Mouse (Mus musculus): ENCODE measurements at regions not wholly inside any gene's neighbourhood (a gene's known extent, or its start where the extent isn't known, plus 50 kb on each side); places are given as distances from the start of the nearest gene placed in this dataset.
"Not testable (repeated sequence)": the region's sequence is repeated elsewhere in the genome, so short reads cannot be mapped to it uniquely, and the experiment has no call there.

- DNase-seq (ENCODE audit: extremely low spot score, low spot score), result no peak
Observed at GRCm38 (mm10) chr13:3341416-3341815, 196.4 kb upstream of the Gdi2 start.

- no peak for DNase-seq (ENCODE audit: extremely low spot score, low spot score)
Observed at GRCm38 (mm10) chr13:3343611-3344010, 194.3 kb upstream of the Gdi2 start.

- DNase-seq (ENCODE audit: extremely low spot score, low spot score), result not testable (repeated sequence)
Observed at GRCm38 (mm10) chr13:3354912-3355311, 183.0 kb upstream of the Gdi2 start.

- peak; percentile 28 for DNase-seq (ENCODE audit: extremely low spot score, low spot score)
Observed at GRCm38 (mm10) chr13:3358079-3358608, 179.7 kb upstream of the Gdi2 start.

- DNase-seq (ENCODE audit: extremely low spot score, low spot score), result peak; percentile 39
Observed at GRCm38 (mm10) chr13:3358996-3359750, 178.7 kb upstream of the Gdi2 start.

GRCm38 (mm10) chr13:3359751-3360260, 178.1 kb upstream of the Gdi2 start:
- DNase-seq (ENCODE audit: extremely low spot score, low spot score), result peak; percentile 46

DNA sequence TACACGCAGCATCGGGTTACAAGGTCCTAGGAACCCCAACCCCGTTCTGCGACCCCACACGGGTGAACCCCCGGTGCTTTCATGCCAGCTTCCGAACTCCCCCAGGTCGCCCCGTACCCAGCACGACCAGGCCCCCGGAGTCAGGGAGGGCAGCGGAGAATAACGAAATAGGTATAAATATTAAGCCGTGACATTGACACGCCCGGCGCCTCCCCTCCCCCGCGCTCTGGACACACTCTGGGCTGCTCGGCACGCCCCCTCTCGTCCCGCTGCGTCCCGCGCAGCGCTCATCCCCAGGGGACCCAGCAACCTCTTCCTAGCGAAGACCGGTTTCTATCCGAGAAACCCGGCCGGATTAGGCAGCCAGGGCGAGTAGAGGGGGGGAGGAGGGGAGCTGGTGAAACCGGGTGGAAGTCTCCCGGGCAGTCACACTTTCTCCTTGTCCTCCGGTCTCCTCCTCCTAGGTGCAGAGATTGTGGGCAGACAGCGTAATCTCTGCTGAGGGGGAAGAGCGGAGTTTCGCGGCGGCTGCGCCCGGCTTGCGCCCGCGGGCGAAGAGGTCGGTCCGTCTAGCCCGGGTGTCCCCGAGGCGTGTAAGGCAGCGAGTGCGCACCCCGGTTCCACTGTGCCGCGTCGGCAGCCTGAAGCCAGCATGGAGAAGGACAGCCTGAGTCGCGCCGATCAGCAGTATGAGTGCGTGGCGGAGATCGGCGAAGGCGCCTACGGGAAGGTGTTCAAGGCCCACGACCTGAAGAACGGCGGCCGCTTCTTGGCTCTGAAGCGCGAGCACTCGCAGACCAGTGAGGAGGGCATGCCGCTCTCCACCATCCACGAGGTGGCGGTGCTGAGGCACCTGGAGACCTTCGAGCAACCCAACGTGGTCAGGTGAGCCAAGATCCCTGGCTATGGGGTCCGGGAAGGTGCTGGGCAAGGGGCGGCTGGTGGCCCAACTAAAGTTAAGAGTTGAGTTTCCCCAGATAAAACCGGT, 177.1 kb upstream of the Gdi2 start:
- peak; percentile 67 for DNase-seq (ENCODE audit: extremely low spot score, low spot score)

DNA sequence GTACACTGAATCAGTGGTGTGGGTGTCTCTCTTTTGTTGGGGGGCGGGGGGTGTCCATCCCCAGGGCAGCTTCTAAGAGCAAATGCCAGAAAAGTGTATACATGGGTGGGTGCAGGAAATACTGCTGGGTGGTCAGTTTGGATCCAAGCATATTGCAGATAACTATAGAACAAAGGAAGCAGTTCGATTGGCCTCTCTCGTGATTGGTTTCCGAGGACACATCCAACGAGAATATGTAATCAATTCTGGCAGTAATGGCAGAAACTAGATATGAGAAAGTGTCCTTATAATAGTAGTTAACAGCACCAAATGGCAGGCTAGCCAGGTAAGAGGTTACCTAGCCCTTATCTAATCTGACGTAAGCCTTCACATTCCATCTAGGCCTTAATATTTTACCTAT, 165.2 kb upstream of the Gdi2 start:
- DNase-seq (ENCODE audit: extremely low spot score, low spot score), result peak; percentile 21

DNA sequence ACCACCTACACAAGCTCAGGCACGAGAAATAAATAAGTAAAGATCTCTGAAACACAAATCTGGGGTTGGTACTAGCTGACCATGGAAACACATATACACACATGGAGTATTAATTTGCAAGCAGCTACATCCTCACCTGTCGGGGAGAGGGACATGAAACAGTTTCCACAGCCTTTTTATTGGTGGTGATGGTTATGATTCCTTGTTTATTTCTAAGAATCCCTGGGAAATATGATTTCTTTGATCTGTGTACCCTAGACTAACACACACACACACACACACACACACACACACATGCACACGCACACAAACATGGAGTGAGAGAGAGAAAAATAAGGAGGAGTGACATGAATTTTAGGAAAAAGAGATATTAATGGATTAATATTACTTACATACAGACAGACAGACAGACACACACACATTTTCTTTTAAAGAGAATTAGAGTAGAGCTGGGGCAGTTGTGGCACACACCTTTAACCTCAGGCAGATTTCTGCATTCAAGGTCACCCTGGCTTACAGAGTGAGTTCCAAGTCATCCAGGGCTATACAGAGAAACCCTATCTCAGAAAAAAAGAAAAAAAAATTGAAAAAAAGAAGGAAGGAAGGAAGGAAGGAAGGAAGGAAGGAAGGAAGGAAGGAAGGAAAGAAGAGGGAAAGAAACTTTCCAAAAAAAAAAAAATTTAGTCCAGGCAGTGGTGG, 164.2 kb upstream of the Gdi2 start:
- DNase-seq (ENCODE audit: extremely low spot score, low spot score), result peak; percentile 14

DNA sequence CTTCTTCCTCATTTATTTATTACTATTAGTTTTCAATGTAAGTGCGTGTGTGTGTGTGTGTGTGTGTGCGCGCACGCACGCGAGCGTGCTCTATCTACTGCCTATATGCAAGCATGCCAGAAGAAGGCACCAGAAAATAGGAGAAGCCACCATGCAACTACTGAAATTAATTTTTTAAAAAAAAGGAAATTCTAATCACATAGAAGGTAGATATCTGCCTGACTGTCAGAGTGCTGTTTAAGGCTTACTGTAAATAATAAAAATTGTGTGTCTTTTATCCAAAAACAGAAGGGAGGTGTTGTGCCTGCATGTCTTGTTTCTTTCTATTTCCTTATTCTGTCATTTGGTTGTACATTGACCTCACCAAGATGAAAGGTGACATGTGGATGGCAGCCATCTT, 163.1 kb upstream of the Gdi2 start:
- no peak for DNase-seq (ENCODE audit: extremely low spot score, low spot score)

GRCm38 (mm10) chr13:3377801-3378200, 160.1 kb upstream of the Gdi2 start:
- DNase-seq (ENCODE audit: extremely low spot score, low spot score), result not testable (repeated sequence)

- not testable (repeated sequence) for DNase-seq (ENCODE audit: extremely low spot score, low spot score)
Observed at GRCm38 (mm10) chr13:3405783-3406182, 132.1 kb upstream of the Gdi2 start.

DNA sequence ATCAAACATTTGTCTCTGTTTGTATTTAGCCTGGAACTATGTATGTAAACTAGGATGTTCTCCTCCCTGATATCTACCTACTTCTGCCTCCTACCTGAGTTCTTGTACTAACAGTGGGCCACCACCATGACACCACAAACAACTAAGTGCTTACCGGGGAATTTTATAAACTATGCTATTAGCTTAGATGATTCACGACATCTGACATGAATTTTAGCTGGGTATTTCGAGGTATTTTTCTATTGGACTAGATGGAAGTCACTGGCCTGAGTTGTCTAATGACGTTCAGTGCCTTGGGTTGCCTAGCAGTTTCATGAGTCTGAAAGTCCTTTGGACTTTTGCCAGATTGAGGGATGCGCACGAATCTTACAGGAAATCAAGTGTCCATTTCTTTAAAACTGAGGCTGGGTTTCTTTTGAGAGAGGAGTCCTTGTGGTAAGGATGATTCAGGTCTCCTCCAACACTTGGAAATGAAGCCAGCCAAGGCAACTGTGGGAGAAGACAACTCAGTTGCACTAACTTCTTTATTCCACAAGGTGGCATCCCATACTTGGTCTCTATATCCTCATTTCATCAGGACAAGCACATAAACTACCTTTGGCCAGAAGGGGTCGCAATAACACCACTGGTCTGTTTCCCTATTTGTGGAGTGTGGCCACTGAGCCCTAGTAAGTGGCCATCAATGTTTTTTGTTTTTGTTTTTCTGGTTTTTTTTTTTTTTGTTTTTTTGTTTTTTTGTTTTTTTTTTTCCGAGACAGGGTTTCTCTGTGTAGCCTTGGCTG, 131.4 kb upstream of the Gdi2 start:
- peak; percentile 47 for DNase-seq (ENCODE audit: extremely low spot score, low spot score)

DNA sequence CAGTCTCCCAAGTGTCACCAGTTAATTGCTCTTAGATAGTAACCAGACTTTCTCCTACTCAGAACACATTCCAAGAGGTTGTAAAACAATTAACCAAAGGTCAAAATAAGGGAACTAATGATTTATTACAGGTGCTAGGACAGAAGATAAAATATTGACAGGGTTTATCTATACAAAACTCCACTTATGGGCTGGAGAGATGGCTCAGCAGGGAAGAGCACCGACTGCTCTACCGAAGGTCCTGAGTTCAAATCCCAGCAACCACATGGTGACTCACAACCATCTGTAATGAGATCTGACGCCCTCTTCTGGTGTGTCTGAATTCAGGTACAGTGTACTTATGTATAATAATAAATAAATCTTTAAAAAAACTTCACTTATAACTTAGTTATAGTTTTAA, 127.6 kb upstream of the Gdi2 start:
- not testable (repeated sequence) for DNase-seq (ENCODE audit: extremely low spot score, low spot score)

GRCm38 (mm10) chr13:3417026-3417425, 120.8 kb upstream of the Gdi2 start:
- DNase-seq (ENCODE audit: extremely low spot score, low spot score), result no peak

GRCm38 (mm10) chr13:3455374-3455773, 82.5 kb upstream of the Gdi2 start:
- not testable (repeated sequence) for DNase-seq (ENCODE audit: extremely low spot score, low spot score)

GRCm38 (mm10) chr13:3476884-3477283, 61.0 kb upstream of the Gdi2 start:
- DNase-seq (ENCODE audit: extremely low spot score, low spot score), result no peak

DNA sequence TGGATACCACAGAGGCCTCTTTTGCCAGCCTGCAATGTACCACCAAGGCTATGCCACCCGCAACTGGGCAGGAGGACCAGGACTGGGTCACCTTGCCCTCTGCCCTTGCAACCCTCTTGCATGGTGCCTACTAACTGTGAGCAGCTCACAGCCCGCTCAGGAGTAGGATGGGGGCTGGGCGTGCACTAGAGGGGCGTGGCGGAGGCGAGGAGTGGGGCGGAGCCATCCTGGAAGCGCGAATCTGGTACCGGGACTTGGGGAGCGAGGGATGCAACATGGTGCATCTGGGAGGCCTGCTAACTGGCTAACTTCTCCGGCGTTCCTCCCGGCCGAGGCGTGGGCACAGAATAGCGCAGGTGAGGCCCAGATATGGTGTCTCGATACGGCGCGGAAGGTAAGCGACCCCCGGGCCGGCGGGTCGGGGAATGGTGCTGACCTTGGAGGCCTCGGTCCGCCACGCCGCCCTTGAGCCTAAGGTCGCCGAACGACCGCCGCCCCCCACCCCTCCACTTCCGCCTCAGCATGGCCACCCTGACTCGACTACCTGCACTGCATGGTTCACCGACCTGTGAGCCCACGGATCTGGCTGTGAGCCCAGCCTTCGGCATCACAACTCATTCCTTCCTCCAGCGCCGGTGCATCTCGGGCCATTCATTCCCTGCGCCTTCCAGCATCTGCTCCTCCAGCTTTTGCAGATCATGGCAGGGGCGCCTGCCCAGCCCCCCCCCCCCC, 59.7 kb upstream of the Gdi2 start:
- peak; percentile 83 for DNase-seq (ENCODE audit: extremely low spot score, low spot score)

Measured in neural tube, embryonic 10.5 days (tissue).